Mouse (Mus musculus): ENCODE results near the gene Rpia.
"Not testable (repeated sequence)": the region's sequence is repeated elsewhere in the genome, so short reads cannot be mapped to it uniquely, and the experiment has no call there.

Gene Rpia

GRCm38 (mm10) chr6:70791824-70792535, at the start of gene Rpia:
Rpia (minus strand) TSS chr6:70792232.
- peak; percentile 99 for DNase-seq

GRCm38 (mm10) chr6:70840281-70840680, 48.2 kb upstream of the Rpia start:
- no peak for DNase-seq

- peak in 1 of 2 experiments; percentile 26 for DNase-seq
Measured at GRCm38 (mm10) chr6:70838532-70838931, 46.5 kb upstream of the Rpia start.

- no peak for DNase-seq
Measured at GRCm38 (mm10) chr6:70837297-70837696, 45.3 kb upstream of the Rpia start.

- DNase-seq, result no peak
Measured at GRCm38 (mm10) chr6:70831179-70831839, 39.3 kb upstream of the Rpia start.

- no peak for DNase-seq
Measured at GRCm38 (mm10) chr6:70830552-70830951, 38.5 kb upstream of the Rpia start.

GRCm38 (mm10) chr6:70829451-70829850, 37.4 kb upstream of the Rpia start:
- no peak for DNase-seq

- no peak for DNase-seq
Measured at GRCm38 (mm10) chr6:70824987-70825337, 32.9 kb upstream of the Rpia start.

GRCm38 (mm10) chr6:70824085-70824986, 32.3 kb upstream of the Rpia start:
- DNase-seq, result peak; percentile 80 to 81

- not testable (repeated sequence) for DNase-seq
Measured at GRCm38 (mm10) chr6:70823277-70823676, 31.2 kb upstream of the Rpia start.

- no peak for DNase-seq
Measured at GRCm38 (mm10) chr6:70822386-70822910, 30.4 kb upstream of the Rpia start.

GRCm38 (mm10) chr6:70821566-70821965, 29.5 kb upstream of the Rpia start:
- DNase-seq, result no peak

- DNase-seq, result no peak
Measured at GRCm38 (mm10) chr6:70815471-70815870, 23.4 kb upstream of the Rpia start.

- DNase-seq, result no peak
Measured at GRCm38 (mm10) chr6:70814629-70814950, 22.6 kb upstream of the Rpia start.

- peak; percentile 44 to 61 for DNase-seq
Measured at GRCm38 (mm10) chr6:70813921-70814628, 22.0 kb upstream of the Rpia start.

- no peak for DNase-seq
Measured at GRCm38 (mm10) chr6:70812526-70812895, 20.5 kb upstream of the Rpia start.

- peak; percentile 68 to 70 for DNase-seq
Measured at GRCm38 (mm10) chr6:70811557-70812525, 19.8 kb upstream of the Rpia start.

GRCm38 (mm10) chr6:70810524-70810923, 18.5 kb upstream of the Rpia start:
- DNase-seq, result no peak

- no peak for DNase-seq
Measured at GRCm38 (mm10) chr6:70806514-70806912, 14.5 kb upstream of the Rpia start.

GRCm38 (mm10) chr6:70805820-70806513, 13.9 kb upstream of the Rpia start:
- peak; percentile 47 to 48 for DNase-seq

- peak; percentile 41 to 69 for DNase-seq
Measured at GRCm38 (mm10) chr6:70805267-70805666, 13.2 kb upstream of the Rpia start.

All from lung, adult 18-20 months (tissue).